Mouse (Mus musculus) embryo, embryonic 10.5 days (tissue): ENCODE measurements around the gene Fanci.
A peak's percentile ranks its signal among the peaks of the same experiment; 100 is the strongest.

Experiments used
- DNase-seq: peaks from one replicate; pipeline ENCODE4 v3.0.0-alpha.2; 2015; ENCODE audit warnings: low spot score

Fanci gene

DNA sequence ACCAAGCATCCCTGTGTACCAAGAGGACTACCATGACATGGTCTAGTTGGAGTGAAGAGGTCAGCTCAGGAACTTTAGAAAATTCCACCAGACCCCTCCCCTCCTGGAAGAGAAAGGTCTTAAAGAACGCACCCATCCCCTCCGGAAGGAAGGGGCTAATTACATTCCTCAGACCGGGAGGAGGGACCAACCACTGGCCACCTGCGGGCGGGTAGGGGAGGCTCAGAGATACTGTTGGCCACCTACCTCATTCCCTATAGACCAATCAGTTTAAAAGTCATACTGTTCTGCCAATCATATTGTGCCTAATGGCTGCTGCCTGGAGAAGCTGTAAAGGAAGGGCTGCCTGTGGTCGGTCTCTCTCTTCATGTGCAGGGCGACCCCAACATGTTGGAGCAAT lies 3.7 kb upstream of the Fanci start:
- DNase-seq = no peak

DNA sequence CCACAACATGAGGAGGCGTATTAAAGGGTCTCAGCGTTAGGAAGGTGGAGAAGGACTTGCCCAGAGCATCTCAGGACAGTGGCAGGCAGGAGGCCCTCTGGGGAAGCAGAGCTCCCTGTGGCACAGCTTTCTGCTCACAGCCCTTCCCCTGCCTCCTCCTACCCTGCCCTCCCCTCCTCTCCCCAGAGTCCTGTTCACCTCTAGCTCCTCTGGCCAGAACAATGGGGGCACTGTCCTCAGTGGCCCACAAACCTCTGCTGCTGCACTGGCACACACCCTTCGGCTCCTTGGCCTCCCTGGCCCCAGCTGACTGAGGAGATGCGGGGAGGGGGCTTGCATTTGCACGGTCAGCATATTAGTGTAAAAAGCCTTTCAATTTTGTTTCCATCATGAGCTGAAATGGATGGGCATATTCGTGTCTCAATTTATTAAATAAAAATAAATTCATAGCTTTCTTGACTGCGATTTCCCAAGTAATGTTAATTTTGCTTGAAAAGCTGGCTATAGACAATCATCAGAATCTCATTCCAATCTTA lies 3.0 kb upstream of the Fanci start:
- DNase-seq = peak; percentile 29

DNA sequence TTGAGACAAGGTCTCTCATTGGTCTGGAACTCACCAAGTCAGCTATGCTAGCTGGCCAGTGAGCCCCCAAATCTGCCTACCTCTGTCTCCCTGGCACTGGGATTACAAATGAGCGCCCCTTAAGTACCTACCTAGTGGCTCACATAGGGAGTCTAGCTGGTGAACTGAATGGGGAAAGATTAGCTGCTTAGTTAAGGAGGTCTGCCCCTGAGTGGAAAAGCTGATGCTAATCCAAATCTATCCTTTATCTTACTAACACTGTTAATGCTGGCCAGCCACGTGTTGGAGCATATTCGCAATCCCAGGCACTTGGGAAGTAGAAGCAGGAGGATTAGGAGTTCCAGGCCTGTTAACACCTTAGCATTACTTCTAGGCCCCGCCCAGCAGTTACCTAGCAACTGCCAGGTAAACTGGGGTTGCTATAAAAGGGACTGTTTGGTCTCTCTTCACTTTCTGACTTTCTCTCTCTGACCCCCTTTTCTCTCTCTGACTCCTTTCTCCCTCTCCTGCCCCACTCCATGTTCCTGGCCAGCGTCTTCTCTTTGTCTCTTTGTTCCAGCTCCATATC lies 1.5 kb upstream of the Fanci start:
- DNase-seq = no peak

DNA sequence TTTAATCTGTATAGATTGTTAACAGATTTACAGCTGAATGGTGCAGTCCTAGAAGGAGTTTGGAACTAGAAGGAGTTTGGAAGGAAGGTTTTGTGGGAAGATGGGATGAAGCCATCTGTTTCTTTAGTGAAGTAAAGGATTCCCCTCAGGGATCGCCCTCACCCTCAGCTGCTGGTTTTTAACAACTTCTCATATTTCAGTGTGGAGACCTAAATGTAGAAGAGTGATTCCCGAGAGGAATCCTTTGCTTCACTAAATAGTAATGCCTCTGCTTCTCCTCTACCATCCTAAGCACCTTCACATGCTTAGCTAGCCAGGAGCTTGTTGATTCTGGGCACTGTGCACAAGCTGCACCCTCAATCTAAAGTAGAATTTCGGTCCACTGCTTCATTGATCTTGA lies 258 bp upstream of the Fanci start:
- peak; percentile 49 for DNase-seq

DNA sequence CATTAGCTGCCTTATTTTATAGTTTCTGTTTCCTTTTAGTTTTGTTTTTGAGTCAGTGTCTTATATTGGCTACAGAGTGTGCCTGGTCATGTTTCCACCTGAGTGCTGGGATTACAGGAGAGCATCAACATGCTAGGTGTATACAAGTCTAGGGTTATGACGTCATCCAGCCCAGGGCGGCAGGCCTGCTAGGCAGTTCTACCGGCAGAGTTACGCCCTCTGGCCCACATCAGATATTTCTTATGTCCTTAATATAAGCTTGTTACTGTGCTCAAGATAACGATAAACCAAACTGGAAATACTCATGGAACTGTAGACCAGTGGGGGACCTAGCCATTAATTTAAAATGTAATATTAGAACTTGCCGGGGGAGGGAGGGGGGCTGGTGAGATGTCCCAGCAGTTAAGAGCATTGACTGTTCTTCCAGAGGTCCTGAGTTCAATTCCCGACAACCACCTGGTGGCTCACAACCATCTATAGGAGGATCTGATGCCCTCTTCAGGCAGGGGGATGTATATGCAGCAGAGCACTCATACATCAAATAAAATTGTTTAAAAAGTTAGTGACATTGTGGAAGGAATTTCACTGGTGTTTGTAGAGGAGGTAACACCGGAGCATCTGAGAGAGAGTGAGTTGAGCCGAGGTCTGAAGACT lies 1.3 kb downstream of the Fanci start:
- peak; percentile 47 for DNase-seq

DNA sequence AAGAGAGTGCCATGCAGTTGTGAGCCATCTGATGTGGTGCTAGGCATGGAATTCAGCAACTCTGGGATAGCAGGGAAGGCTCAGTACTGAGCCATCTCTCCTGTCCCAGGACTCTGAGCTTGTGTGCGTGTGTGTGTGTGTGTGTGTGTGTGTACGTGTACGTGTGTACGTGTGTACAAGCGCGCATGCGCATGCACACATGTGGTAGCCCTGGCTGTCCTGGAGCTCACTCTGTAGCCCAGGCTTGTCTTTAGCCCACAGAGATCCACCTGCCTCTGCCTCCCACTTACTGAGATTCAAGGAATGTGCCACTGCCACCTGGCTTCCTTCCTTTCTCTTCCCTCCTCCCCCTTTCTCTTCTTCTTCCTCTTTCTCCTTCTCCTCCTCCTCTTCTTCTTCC lies 2.2 kb downstream of the Fanci start:
- no peak for DNase-seq

DNA sequence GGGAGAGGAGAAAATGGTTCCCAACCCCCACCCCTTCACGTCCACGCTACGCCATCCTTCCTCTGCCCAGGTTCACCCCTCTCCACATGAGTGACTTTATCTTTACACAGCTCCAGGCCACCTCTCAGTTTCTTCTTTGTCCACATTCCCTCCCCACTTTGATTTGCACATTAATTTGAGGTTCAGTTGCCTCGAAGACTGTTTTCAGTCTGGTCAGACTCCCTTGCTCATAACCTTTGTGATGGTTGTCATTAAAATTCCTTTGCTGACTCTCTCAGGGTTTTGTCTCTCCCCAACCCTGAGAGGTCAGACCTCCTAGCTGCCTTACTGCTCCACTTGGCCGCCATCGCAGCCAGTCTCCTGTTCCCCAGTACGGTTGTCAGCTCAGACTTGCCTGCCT lies 2.9 kb downstream of the Fanci start:
- DNase-seq = no peak

DNA sequence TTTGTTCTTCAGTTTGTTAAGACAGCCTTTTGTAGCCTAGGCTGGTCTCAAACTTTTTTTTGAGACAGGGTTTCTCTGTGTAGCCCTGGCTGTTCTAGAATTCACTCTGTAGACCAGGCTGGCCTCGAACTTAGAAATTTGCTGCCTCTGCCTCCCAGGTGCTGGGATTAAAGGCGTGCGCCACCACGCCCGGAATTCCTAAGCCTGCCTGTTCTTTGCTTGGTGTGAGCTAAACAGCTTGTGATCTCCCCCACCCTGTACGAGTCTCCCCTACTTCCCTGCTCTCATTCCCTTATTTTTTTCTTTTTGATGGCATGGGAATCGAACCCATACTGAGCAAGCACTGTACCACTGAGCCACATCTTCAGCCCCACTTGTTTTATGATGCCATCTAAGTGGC lies 3.5 kb downstream of the Fanci start:
- no peak for DNase-seq

DNA sequence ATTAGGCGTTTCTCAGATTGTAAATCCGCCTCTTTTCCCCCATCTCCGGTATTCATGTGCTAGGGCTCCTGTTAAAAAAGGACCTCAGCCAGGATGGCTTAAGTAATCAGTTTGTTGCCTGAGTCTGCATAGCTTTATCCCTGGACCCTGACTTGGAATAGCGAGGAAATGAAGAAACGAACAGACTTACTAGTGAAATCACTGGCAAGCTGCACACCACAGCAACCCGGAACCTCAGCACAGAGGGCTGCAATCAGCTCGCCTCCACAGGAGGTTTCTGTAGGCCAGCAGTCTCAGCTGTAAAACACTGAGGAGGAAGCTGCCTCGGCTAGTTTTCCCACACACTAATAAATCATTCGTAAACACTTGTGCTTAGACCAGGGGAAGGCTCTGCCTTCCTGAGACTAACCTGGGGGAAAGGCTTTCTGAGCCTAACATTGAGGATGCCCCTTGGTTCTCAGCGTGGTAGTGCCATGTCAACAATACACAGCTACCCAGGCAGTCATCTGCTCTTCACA lies 5.8 kb downstream of the Fanci start:
- no peak for DNase-seq

DNA sequence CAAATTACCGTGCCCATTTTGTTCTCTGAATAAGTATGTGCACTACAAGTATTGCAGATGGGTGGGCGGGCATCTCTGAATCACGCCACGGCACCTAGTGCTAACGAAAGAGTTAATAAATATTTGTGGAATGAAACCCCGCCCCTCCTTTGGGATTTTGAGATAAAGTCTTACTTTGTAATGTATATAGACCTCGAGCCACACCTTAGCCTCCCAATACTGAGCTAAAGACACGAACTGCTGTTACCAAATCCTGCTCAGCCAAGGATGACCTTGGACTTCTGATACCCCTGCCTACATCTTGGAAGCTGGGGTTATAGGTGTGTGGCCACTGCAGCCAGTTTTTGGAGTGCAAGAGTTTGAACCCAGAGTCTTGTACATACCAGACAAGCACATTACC lies 6.7 kb downstream of the Fanci start:
- DNase-seq = no peak

DNA sequence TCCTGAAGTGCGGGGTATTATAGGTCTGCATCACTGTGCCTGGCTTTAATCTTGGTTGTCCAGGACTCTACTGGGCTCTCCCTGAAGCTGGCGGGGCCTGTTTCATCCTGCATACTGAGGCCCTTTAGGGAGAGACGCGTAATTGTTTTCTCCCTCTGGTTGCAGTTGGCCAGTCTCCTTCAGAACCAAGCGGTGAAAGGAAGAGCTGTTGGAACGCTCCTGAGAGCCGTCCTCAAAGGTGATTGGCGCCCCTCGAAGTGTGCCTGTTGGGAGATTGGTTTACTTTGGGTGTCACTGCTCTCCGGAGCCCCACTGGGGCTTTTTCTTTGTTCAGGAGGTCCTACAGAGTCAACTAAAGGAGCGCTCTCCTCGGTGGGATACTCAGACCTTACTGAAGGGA lies 7.2 kb downstream of the Fanci start:
- DNase-seq = no peak

DNA sequence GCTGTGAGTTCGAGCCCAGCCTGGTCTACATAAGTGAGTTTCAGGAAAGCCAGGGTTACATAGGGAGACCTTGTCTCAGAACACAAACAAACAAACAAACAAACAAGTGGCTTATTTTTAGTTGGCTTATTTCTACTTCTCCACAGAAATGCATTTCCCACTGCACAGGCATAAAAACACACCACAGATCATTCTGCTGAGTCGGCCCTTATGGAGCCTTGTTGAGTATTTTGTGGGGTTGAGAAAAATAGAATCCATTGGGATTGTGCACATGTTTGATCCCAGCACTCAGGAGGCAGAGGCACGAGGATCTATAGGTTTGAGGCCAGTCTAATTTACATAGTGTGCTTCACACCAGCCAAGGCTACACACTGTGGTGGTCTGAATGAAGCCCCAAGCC lies 8.6 kb downstream of the Fanci start:
- no peak for DNase-seq

DNA sequence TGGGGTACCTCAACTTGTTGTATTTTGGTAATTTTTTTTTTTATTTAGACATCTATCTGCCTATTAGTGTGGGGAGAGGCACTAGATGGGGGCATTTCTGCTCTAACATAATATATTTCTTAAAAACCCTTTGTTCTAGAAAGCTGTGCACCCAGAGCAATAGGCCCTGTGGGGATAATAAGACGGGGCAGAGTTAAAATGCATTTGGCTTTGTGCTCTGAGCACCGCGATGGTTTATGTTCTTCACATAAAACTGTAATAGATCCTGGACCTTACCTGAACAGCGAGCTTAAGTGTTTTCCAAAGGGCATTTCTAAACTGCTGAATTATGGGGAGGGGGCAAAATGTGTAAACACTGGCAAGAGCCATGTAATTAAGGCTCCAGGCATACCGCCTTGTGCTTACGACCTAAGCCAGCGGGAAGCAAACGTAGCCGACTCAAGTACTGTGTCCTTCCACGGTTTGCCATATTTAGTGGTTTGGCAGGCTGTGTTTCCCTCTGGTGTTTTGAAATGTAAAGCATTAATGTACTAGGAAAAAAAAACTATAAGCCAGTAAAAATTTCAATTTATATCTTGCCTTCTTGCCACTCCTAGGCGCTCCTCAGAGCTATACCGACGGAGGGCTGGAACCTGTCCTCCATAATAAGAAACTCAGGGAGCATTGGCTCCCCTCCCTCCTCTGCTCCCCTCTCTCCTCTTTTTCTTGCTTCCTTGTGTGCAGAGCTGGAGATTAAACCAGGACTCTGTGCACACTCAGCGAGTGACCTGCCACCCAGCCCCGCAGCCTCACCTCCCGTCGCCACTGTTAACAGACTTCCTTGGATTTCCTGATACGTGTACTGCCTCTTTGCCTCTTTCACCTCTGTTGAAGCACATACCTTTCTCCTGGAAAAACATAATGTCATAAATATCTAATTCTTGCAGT lies 23.0 kb downstream of the Fanci start:
- no peak for DNase-seq

DNA sequence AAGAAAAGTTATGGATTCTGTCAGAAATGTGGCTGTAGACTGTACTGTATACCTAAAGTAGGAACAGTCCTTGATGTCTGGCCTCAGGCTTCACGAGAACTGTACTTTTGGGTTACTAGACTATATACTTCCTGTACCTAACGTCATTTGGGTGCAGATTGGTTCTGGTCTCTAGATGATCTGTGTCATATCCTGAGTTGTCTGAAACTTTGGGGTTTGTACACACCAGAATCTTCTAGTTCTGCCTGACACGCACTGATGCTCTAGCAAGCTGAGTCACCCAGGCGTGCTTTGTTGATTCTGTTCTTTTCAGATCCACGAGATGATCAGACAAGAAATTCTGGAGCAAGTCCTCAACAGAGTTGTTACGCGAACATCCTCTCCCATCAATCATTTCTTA lies 28.2 kb downstream of the Fanci start:
- no peak for DNase-seq

DNA sequence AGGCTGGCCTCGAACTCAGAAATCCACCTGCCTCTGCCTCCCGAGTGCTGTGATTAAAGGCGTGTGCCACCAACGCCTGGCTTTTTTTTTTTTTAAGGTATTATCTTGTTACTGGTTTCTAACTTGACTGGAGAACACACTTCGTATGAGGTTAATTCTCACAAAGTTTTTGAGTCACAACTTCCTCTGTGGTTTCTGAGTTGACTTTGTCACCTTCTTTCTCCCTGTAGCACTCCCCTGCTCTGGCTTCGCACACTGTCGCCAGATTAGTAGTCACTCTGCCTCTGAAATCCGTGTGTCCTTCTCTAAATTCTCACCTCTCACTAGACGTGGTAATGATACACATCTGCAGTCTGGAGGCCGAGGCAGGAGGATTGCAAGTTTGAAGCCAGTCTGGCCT lies 31.1 kb downstream of the Fanci start:
- no peak for DNase-seq

DNA sequence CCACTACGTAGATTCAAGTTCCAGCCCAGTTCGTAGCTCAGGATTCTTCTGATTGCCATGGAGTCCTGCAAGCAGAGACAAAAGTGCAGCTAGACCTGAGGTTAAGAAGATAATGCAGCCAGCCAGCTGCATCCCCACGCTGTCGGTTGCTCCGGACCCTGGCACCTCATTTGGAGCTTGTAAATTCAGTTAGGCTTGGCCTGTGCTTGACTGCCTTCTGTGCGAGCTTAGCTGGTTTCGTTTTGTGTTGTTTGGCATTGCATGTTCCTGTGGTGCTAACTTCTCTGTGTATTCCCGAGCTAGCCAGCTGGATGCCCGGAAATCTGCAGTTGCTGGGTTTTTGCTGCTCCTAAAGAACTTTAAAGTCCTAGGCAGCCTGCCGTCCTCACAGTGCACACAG lies 34.1 kb downstream of the Fanci start:
- DNase-seq = no peak

DNA sequence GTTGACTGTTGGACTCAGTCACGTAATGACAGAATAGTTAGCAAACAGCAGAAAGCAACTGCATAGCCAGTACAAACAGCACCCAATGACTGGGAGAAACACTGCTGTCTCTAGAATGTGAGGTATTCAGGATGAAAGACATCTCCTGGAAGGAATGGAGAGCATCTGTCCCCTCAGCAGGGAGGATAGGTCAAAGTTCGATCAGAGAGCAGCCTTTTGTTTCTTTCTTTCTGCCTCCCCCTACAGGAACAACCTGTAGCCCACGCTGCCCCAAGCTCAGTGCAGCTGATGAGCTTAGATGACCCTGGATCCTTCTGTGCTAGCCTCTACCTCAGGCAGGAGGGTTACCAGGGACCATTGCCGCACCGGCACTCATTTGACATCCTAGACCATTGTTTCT lies 36.5 kb downstream of the Fanci start:
- peak; percentile 36 for DNase-seq

DNA sequence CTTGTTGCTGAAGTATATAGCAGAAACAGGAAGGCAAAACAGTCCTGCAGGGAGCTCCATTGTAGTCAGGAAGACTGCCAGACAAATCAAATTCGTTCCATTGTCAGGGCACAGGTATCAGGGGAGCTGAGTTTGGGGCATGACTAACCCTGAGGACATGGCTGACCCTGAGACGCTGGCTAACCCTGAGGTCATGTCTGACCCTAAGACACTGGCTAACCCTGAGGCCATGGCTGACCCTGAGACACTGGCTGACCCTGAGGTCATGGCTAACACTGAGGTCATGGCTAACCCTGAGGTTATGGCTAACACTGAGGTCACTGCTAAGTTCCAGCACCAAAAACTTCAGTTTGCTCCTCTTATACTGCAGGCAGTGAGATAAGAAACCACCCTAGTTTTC lies 48.3 kb downstream of the Fanci start:
- no peak for DNase-seq

DNA sequence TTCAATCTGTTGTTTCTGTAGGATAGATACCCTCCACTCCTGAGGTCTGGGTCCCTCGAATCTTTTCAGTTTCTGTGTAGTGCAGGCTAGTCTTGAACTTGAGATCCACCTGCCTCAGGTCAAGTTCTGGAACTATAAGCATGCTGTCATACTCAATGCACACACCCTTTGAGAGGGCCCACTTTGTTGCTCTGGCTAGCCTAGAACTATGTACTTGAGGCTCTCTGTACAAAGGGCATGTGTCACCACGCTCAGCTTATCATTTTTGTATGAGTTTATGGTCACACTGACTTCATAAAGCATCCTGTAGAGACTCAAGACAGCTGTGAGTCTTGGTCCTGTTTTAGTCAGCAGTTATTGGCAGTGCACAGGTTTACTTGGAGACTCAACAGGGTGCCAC lies 55.3 kb downstream of the Fanci start:
- no peak for DNase-seq

DNA sequence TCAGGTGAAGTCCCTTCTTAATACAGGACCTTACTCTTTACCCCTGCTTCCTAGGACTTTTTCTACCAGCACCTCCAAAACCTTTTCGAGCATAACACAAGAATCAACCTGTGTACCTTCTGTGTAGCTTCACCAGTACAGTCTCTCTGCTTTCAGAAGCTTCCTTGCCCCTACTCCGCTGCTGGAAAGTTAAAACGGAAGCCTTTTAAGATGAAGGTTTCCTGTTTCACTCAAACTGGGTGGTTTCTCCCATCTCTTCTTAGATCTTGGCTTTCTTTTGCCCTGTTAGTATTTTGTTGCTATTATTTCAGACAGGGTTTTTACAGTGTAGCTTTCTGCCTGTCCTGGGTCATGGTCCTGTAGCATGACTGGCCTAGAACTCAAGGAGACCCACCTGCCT lies 55.8 kb downstream of the Fanci start:
- no peak for DNase-seq

DNA sequence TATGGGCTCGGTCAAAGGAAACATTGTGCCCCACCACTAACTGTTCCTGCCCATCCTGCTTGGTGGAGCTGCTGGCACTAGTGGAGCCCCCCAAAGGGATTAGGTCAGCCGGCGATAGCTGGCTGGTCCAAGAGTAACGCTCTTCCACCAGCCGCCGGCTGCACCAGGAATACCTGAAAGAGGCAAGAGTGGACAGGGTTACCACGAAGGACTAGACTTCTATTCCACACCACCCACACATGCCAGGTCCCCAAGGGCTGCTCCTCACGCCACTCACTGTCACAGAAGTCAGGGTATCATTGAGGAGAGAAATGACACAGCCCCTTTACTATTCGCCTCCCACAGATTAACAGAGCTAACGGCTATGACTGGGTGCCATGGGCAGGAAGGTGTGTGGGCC lies 70.0 kb downstream of the Fanci start:
- DNase-seq = no peak

DNA sequence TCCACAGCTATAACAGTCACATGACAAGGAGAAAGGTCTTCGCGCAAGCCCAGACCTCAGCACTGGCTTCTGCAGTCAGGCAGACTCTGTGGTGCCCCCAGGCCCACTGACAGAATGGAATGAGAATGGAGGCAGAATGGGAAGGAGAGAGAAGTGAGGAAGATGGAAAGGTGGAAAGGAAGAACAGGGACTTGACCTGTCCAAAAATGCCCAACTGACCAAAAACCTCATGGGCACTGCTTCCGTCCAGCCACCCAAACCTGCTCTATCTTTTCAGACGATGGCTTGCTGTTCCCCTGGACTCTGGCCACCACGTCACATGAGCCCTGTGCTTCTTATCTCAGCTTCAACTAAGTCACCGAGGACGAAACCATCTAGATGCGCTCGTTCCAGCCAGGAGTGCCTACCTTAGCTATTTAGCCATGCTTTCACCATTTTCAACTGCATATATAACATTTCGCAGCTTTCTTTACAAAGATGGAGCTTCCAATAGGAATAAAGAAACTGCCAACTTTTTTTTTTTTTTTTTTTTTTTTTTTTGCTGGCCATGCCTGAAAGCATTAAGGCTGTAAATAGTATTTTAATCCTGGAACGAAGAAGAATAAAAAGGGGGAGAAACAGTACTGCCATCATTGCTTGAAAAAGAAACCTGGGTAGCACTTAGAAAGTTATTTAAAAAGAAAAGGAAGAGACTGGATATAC lies 71.8 kb downstream of the Fanci start:
- no peak for DNase-seq
